Mouse (Mus musculus) lung, adult 2 months (tissue): ENCODE data around the gene 9230102O04Rik. TPM values are rescaled to one million over a fixed set of nuclear protein-coding genes. Genes with fewer than 3 reads are reported as not detected.

Experiments used
- DNase-seq: peaks from one replicate; pipeline ENCODE4 v3.0.0; 2022
- H3K4me1 ChIP-seq: fragments of 200-500 bp; 2 replicates; pipeline ENCODE4 v1.6.1; 2011; ENCODE audit warnings: low read length; ENCODE audit not compliant: control insufficient read depth, insufficient read depth
- H3K4me3 ChIP-seq: fragments of 200-500 bp; replicated peaks from 2 replicates; pipeline ENCODE3; 2011; ENCODE audit warnings: low read depth, mild to moderate bottlenecking, control low read depth, low read length; ENCODE audit errors: extremely low read depth
- CTCF ChIP-seq: fragments of 200-500 bp; IDR thresholded peaks from 2 replicates; pipeline ENCODE4 v1.5.1; 2011; ENCODE audit warnings: mild to moderate bottlenecking, low read length, control low read depth; ENCODE audit not compliant: insufficient read depth
- POLR2A ChIP-seq: fragments of 200-500 bp; IDR thresholded peaks from 2 replicates; pipeline ENCODE4 v1.6.1; 2011; ENCODE audit warnings: low read depth, mild to moderate bottlenecking, control low read depth, low read length, borderline replicate concordance; ENCODE audit errors: extremely low read depth
- WGBS: fragments of 180-500 bp; shearing (Covaris S2); methylation state at CpG from one replicate; pipeline ENCODE4 v1.1.7; 2018; 5-methylcytosine and 5-hydroxymethylcytosine counted together
- polyA plus RNA-seq: library from polyadenylated mRNA; depleted of rRNA; stranded (reverse); fragments of >200 nt; gene quantifications from 2 replicates; pipeline ENCODE4 v1.2.3, GENCODE M21; 2012

9230102O04Rik gene
- polyA plus RNA-seq, 1 experiment = not detected

DNA sequence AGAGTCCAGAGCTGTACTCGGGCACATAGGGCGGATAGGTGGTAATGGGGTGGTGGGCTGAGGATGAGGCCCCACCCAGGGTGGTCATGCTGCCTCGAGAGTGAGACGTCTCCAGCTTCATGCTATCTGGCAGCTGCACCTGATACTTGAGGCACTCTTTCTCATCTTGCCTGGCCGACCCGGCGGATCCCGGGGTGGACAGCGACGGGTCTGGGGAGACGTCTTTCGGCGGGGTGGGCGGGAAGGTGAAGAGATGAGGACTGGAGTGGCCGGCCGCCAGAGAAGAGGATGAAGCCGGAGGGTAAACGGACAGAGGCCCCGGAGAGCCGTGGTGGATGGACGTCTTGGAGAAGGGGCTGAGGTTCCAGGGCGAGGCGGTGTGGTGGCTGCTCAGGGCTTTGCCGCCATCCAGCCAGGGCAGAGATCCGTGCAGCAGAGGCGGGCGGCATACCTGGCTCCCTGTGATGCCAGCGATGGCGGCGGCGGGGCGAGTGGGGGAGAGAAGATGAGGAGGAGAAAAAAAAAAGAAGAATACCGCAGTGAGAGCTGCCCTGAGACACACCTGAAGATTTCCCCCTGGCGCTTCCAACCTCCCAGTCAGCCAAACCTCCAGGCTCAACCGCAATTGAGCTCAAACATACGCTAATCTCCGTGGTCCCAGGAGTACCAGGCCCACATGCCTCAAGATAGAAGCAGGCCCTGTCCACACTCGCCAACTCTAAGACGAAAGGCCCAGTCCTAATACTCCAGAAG lies 14.7 kb downstream of the 9230102O04Rik start:
- 39% methylated on average over 34 of the region's 39 CpGs for WGBS
- TF ChIP-seq CTCF = no peak
- TF ChIP-seq POLR2A = no peak
- Histone ChIP-seq H3K4me1 (no peaks in the 10 kb centered on the region), H3K4me3 (no peak overlapping the region)
- DNase-seq = no peak

DNA sequence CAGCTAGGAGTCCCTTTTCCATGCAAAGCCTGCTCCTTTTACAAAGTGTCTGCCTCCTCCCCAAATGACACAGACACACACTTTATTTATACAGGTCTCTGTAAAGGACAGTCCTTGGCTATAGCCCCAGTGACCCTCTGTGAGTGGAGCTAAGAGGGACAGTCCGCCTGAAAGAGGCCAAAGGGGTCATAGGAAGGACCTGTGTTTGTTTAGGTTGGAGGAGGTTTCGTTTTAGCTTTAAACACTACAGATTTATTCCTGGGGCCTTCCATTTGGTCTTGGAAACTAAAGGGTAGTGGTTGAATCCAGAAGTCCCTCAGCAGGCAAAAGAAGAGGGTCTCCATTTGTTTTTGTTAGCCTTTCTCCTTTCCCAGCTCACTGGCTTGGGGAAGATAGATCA lies 15.6 kb downstream of the 9230102O04Rik start:
- no peak for DNase-seq
- H3K4me1 ChIP-seq = 0 out of 2 replicates have a peak, but pooled peaks cover under 1% of the 10 kb centered on the region
- TF ChIP-seq POLR2A (no peak), CTCF (no peak)
- 50% methylated on average over 2 of the region's 2 CpGs for WGBS
- no peak overlapping the region for H3K4me3 ChIP-seq

DNA sequence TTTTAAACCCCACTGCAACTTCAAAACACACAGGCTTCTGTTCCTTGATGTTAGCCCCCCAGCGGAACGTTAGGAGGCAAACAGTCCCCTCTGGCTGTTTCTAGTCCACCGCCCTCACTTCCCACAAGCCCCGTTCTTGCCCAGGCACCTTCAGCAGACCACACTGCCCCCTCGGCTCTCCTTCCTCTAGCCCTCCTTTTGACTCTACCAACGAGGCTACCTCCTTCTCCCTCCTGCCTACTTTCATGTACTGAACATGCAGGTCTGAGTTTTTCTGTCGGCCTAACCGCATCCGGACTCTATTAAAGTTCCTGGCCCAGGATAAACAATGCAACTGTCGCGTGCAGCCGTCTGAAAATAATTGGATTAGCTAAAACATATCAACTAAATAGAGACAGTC lies 16.7 kb downstream of the 9230102O04Rik start:
- 28% methylated on average over 12 of the region's 12 CpGs for WGBS
- DNase-seq = no peak
- TF ChIP-seq CTCF (no peak), POLR2A (no peak)
- 0 out of 2 replicates have a peak, but pooled peaks cover 2% of the 10 kb centered on the region for H3K4me1 ChIP-seq
- peak overlapping the region; percentile 13 for H3K4me3 ChIP-seq

DNA sequence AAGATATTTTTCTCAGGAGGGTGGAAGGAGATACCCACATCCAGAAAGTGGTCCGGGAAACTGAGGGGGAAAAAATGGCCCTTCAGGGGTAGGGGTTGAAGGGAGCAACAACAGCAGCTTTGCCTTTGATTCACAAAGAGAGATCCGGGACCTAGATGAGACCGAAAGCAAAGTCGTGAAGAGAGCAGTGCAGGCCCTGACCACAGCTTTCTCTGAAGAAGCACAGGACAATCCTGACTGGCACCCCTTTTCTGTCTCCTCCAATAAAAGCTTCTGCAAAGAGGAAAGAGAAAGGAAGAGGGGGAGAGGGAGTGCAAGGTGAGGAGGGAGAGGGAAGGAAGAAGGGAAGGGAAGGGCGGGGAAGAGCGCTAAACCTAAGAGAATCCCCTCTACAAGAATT lies 17.5 kb downstream of the 9230102O04Rik start:
- WGBS = 69% methylated on average over 6 of the region's 6 CpGs
- H3K4me3 ChIP-seq = no peak overlapping the region
- no peak for DNase-seq
- H3K4me1 ChIP-seq = 0 out of 2 replicates have a peak, but pooled peaks cover 2% of the 10 kb centered on the region
- no peak for TF ChIP-seq POLR2A
- TF ChIP-seq CTCF = no peak

DNA sequence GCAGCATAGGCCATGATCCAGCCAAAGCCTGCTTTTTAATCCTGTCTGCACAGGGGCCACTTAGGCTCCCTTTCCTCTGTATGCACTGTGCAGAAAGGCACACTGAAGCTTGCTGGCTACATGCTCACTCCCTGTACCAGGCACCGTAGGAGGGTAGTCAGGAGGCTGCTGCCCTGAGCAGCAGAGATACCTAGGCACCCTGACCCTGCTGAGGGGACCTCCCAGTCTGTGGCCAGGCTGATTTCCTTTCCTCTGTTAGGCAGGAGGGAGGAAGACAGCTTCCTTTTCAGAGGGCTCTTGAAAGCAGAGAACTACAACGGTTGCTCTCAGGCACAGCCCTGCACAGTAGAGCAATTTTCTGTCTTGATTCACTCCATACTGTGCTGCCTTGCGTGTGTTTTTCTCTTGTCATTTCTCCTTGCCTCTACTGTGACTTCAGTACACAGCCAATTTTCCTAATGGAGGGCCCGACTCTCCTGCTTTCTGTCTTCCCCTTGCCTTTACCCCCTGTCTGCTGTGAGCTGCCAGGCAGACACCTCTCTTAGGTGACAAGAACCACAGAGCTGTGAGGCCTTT lies 18.1 kb downstream of the 9230102O04Rik start:
- 50% methylated on average over 4 of the region's 4 CpGs for WGBS
- Histone ChIP-seq H3K4me3 (no peak overlapping the region), H3K4me1 (0 out of 2 replicates have a peak, but pooled peaks cover 2% of the 10 kb centered on the region)
- DNase-seq = no peak
- TF ChIP-seq POLR2A = no peak
- TF ChIP-seq CTCF = no peak

DNA sequence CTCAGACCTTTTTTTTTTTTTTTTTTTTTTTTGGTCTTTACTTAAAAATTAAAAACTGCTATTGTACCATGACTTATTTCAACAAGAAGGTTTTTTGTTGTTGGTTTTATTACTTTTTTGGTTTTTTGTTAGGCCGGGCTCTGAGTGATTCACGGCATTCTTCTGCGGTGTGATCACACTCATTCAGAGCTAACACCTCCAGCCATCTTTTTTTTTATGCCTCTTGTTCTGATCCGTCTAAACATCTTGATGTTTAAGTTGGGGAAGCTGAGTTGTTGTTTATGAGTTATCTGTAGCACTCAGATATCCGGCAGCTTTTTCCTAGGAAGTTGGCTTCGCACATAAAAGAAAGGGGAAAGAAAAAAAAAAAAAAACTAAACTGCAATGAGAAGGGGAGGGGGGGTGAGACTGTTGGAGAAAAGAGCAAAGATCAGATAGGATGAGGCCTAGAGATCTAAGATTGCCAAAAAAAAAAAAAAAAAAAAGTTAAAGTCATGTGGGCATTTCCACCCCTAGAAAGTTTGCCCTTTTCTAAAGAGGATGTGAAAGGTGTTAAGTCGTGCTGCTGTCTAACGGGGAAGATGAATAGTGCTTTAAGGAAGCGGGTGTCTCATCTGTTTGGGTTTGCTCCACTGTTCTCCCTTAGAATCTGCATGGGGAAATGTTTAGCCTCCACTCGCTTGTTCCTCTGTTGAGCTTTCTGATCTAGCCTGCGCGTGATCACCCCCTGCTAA lies 22.1 kb downstream of the 9230102O04Rik start:
- H3K4me1 ChIP-seq = 0 out of 2 replicates have a peak, but pooled peaks cover 2% of the 10 kb centered on the region
- WGBS = 36% methylated on average over 12 of the region's 12 CpGs
- H3K4me3 ChIP-seq = no peak overlapping the region
- TF ChIP-seq CTCF (no peak), POLR2A (no peak)
- DNase-seq = no peak

DNA sequence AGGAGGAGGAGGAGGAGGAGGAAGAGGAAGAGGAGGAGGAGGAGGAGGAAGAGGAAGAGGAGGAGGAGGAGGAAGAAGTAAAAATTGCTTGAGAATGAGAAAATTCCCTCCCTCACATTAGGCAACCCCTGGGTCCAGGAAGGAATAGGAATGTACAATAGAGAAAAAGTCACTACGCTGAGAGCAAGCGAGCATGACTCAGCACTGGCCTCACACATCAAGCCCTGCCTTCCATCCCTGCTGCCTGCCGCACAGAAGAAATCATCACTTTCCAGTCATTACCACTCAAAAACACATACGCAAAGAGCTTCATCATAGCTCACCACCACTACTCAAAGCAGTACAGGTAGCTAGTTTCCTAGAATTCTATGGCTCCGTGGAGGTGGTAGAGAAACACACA lies 28.6 kb downstream of the 9230102O04Rik start:
- Histone ChIP-seq H3K4me1 (no peaks in the 10 kb centered on the region), H3K4me3 (no peak overlapping the region)
- WGBS = 74% methylated on average over 5 of the region's 5 CpGs
- no peak for TF ChIP-seq CTCF
- no peak for TF ChIP-seq POLR2A
- no peak for DNase-seq

DNA sequence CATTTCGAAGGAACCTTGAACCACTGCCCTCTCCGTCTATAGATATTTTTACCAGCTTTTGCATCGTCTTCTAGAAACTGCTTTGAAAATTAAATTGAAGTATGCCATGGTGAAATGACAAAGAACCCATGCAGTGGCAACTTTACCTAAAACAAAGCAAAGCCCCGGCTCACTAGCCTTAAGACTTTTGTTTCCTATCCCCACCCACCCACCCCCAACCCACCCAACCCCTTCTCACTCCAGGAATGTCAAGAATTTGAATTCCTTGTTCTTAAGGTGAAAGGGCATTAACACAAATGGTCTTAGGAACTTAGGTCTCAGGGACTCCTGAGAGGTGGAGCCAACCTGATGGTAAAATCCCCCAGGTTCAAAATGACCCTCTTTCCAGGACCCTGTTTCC lies 33.5 kb downstream of the 9230102O04Rik start:
- DNase-seq = no peak
- TF ChIP-seq POLR2A (no peak), CTCF (no peak)
- H3K4me1 ChIP-seq = peaks cover 3% of the 10 kb centered on the region; the same call in 1 of the 2 replicates
- WGBS = 62% methylated on average over 4 of the region's 4 CpGs
- H3K4me3 ChIP-seq = no peak overlapping the region

DNA sequence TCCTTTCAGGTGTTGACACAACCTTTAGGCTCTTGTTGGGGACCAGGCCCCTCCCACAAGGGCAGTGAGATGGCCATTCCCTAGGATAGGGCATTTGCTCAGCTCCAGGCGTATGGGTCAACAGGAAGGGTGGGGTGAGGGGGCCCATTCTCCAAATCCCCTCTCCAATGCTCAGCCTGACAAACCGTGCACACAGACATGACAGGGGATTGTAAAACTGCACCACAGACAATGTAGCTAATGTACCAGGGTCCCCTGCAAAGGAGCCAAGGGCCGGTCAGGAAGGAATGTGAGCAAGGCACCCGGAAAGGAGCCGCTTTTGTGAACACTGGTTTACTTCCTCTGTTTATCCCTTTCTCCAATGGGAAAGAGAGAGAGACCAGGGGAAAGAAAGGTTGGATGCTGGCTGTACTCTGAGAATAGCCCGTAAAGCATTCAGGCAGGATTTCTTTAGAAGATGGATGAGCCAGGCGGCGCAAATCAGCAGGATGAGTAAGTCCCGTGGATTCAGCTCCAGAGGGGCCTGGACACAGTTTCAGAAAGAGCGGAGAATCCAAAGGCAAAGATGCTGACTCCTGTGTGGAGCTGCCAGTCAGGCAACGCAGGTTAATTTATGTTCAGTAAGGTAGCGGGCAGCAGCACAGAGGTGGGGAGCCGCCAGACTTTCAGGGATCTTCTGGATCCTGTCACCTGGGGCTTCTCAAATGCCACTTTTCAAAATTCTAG lies 36.3 kb downstream of the 9230102O04Rik start:
- Histone ChIP-seq H3K4me3 (no peak overlapping the region), H3K4me1 (peaks cover 3% of the 10 kb centered on the region; the same call in 1 of the 2 replicates)
- 45% methylated on average over 13 of the region's 13 CpGs for WGBS
- TF ChIP-seq POLR2A (no peak), CTCF (no peak)
- no peak for DNase-seq

DNA sequence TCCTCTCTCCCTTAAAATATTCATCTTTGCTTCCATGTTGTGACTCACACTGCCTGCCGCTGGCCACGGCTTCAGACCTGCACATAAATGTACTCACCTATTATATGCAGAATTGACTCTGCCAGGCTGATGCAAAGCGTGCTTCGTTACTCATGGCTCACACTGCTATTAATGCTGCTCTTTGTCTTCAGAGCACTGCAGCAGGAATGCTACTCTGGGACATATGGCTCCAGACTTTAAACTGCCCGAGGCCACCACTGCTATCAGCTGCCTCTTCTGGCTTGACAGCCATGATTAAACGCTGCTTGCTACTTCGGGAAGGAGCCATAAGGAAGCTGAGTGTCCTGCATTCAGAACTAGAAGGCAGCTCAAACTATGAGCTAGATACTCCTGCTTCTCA lies 54.1 kb downstream of the 9230102O04Rik start:
- no peak for DNase-seq
- Histone ChIP-seq H3K4me1 (no peaks in the 10 kb centered on the region; the same call in 1 of the 2 replicates), H3K4me3 (no peak overlapping the region)
- WGBS = 69% methylated on average over 7 of the region's 7 CpGs
- TF ChIP-seq POLR2A (no peak), CTCF (no peak)
